Mouse (Mus musculus) spleen, postnatal 4 days (tissue): ENCODE data around the gene Irgm2.
"Not testable (repeated sequence)": the region's sequence is repeated elsewhere in the genome, so short reads cannot be mapped to it uniquely, and the experiment has no call there.

ENCODE experiments used
- DNase-seq, 2 experiments: peaks; one replicate each; pipeline ENCODE4 v3.0.0; 2022; ENCODE audit warnings: low spot score in 2 of 2

Gene Irgm2

GRCm38 (mm10) chr11:58199229-58200037, at the start of gene Irgm2, which contains the start of gene Igtp:
TSS of gene Irgm2 (plus strand) at chr11:58199618.
TSS of gene Igtp (plus strand) at chr11:58199556.
- DNase-seq, result peak; percentile 87 to 89

- no peak for DNase-seq
Observed at GRCm38 (mm10) chr11:58155458-58155857, 44.0 kb upstream of the Irgm2 start.

GRCm38 (mm10) chr11:58156871-58157270, 42.5 kb upstream of the Irgm2 start:
- no peak for DNase-seq

- DNase-seq, result no peak
Observed at GRCm38 (mm10) chr11:58165072-58165471, 34.3 kb upstream of the Irgm2 start.

GRCm38 (mm10) chr11:58167822-58168166, 31.6 kb upstream of the Irgm2 start:
- DNase-seq, result no peak

- peak; percentile 88 to 94 for DNase-seq
Observed at GRCm38 (mm10) chr11:58168167-58168915, 31.1 kb upstream of the Irgm2 start, which contains the start of gene Gemin5. TSS of gene Gemin5 (minus strand) at chr11:58168539.

- DNase-seq, result no peak
Observed at GRCm38 (mm10) chr11:58169666-58170065, 29.8 kb upstream of the Irgm2 start.

- DNase-seq, result peak; percentile 93 to 98
Observed at GRCm38 (mm10) chr11:58171459-58172091, 27.8 kb upstream of the Irgm2 start, which contains the start of gene Mrpl22. TSS of gene Mrpl22 (plus strand) at chr11:58171661.

- peak; percentile 70 to 84 for DNase-seq
Observed at GRCm38 (mm10) chr11:58179563-58179962, 19.9 kb upstream of the Irgm2 start.

GRCm38 (mm10) chr11:58179986-58180385, 19.4 kb upstream of the Irgm2 start:
- DNase-seq, result not testable (repeated sequence)

GRCm38 (mm10) chr11:58180756-58181155, 18.7 kb upstream of the Irgm2 start:
- DNase-seq, result no peak

- no peak for DNase-seq
Observed at GRCm38 (mm10) chr11:58183579-58183978, 15.8 kb upstream of the Irgm2 start.

- DNase-seq, result no peak
Observed at GRCm38 (mm10) chr11:58189675-58190074, 9.7 kb upstream of the Irgm2 start.

GRCm38 (mm10) chr11:58193326-58193725, 6.1 kb upstream of the Irgm2 start:
- DNase-seq, result no peak

- no peak for DNase-seq
Observed at GRCm38 (mm10) chr11:58193860-58194520, 5.4 kb upstream of the Irgm2 start.

GRCm38 (mm10) chr11:58198663-58199062, 755 bp upstream of the Irgm2 start:
- DNase-seq, result no peak

GRCm38 (mm10) chr11:58200226-58200625, 808 bp downstream of the Irgm2 start:
- DNase-seq, result no peak

GRCm38 (mm10) chr11:58201052-58201451, 1.6 kb downstream of the Irgm2 start:
- no peak for DNase-seq

GRCm38 (mm10) chr11:58210321-58210886, 11.0 kb downstream of the Irgm2 start:
- DNase-seq, result no peak

- no peak for DNase-seq
Observed at GRCm38 (mm10) chr11:58211062-58211681, 11.8 kb downstream of the Irgm2 start.

GRCm38 (mm10) chr11:58211682-58212067, 12.3 kb downstream of the Irgm2 start:
- DNase-seq, result no peak
